8 mouse cellular contexts compared by ENCODE assay signal in genomic region chr3:154332213-154332530, GRCm38 (mm10). TPM values are rescaled to one million over a fixed set of nuclear protein-coding genes. Genes with fewer than 3 reads are reported as not detected.
DNase-seq lines count a peak whose midpoint lies in the region; ATAC-seq lines count a peak whose summit lies in the region.

No protein-coding gene starts in this region.

- H3K9me3 ChIP-seq in forebrain, embryonic 11.5 days (ENCODE audit: control insufficient read depth, low read length), result no peaks in the 10 kb centered on the region
- H3K9me3 ChIP-seq in intestine, embryonic 15.5 days, result no peaks in the 10 kb centered on the region

- no peak overlapping the region for H3K27ac ChIP-seq in forebrain, embryonic 11.5 days (ENCODE audit: low read depth, low read length)
- no peak overlapping the region for H3K27ac ChIP-seq in intestine, embryonic 15.5 days

- intact Hi-C loops in left cerebral cortex, postnatal 14 days (cut with DNase I), result no loop called here

- no peak overlapping the region for H3K9ac ChIP-seq in forebrain, embryonic 11.5 days (ENCODE audit: low read length)
- H3K9ac ChIP-seq in intestine, embryonic 15.5 days, result no peak overlapping the region

- H3K4me3 ChIP-seq in forebrain, embryonic 11.5 days (ENCODE audit: low read depth, low read length), result 0 out of 2 replicates have a peak overlapping the region, but pooled peaks have one; percentile 7
- peak overlapping the region; percentile 15 for H3K4me3 ChIP-seq in intestine, embryonic 15.5 days (replicated peaks)

- H3K4me1 ChIP-seq in forebrain, embryonic 11.5 days (replicated peaks; ENCODE audit: control insufficient read depth, insufficient read depth, low read length), result peaks cover 27% of the 10 kb centered on the region
- H3K4me1 ChIP-seq in intestine, embryonic 15.5 days (replicated peaks), result peaks cover 18% of the 10 kb centered on the region

- peaks cover 81% of the 10 kb centered on the region for H3K27me3 ChIP-seq in forebrain, embryonic 11.5 days (ENCODE audit: control insufficient read depth, insufficient read depth, low read length)
- H3K27me3 ChIP-seq in intestine, embryonic 15.5 days (replicated peaks), result peaks cover 76% of the 10 kb centered on the region

- peak overlapping the region; percentile 24; the same call in 1 of the 2 replicates for H3K4me2 ChIP-seq in forebrain, embryonic 11.5 days (ENCODE audit: low read depth, low read length, severe bottlenecking)
- H3K4me2 ChIP-seq in intestine, embryonic 15.5 days (replicated peaks), result peak overlapping the region; percentile 48

- DNase-seq in embryo, embryonic 10.5 days (ENCODE audit: low spot score), result peak; percentile 66
- DNase-seq in embryo, embryonic 10 days (ENCODE audit: low spot score), result no peak
- DNase-seq in forebrain, embryonic 11.5 days (ENCODE audit: low spot score), result peak; percentile 66
- peak; percentile 40 to 54 for DNase-seq in lung, postnatal 4 days
- DNase-seq in left cerebral cortex, postnatal 14 days (ENCODE audit: low spot score in 2 of 2), result no peak
- no peak for DNase-seq in right cerebral cortex, adult 2 months (ENCODE audit: low spot score in 2 of 2)

- no peak for ATAC-seq in forebrain, embryonic 11.5 days (replicated peaks; ENCODE audit: low FRiP score)
- ATAC-seq in intestine, embryonic 15.5 days, result peak; percentile 29; the same call in 1 of the 2 replicates
- ATAC-seq in erythroid progenitor cell, adult 5-6 weeks (replicated peaks; ENCODE audit: low FRiP score, poor library complexity, severe bottlenecking), result no peak

- no peaks in the 10 kb centered on the region for H3K36me3 ChIP-seq in forebrain, embryonic 11.5 days (ENCODE audit: control insufficient read depth, insufficient read depth, low read length)
- H3K36me3 ChIP-seq in intestine, embryonic 15.5 days, result no peaks in the 10 kb centered on the region

- under 1% methylated on average over 20 of the region's 20 CpGs for WGBS in forebrain, embryonic 11.5 days
- WGBS in intestine, embryonic 15.5 days, result under 1% methylated on average over 20 of the region's 20 CpGs

RNA-seq across cellular contexts. Expression of gene Lhx8, which starts 1.7 kb away (rescaled TPM):
- 19.8 and 31.4 TPM in 2 replicates for polyA plus RNA-seq in forebrain, embryonic 11.5 days (2014; fragmentation: Nextera tagmentation; extraction: Ambion mirVana)
- polyA plus RNA-seq in intestine, embryonic 15.5 days (2015; fragmentation: Nextera tagmentation; extraction: Ambion mirVana), result 0.13 and 0.19 TPM in 2 replicates
- 1 to 10 TPM in 1 of 2 experiments, not detected in 1; 1.4 TPM for total RNA-seq in left cerebral cortex, postnatal 14 days (2021)
- total RNA-seq in erythroid progenitor cell, adult 5-6 weeks (2015; ENCODE audit: low replicate concordance), result not detected in 2 replicates
- not detected in 2 replicates for total RNA-seq in erythroid progenitor cell, adult 5-6 weeks (2017; ENCODE audit: low replicate concordance)

Comparison
In these comparisons a context has a peak if more than half of its experiments do, and no peak if none do; other contexts are left out.
1. DNase-seq: peak in embryo, embryonic 10.5 days (single experiment), forebrain, embryonic 11.5 days (single experiment) and lung, postnatal 4 days (2 of 2); none in embryo, embryonic 10 days (single experiment), left cerebral cortex, postnatal 14 days (0 of 2) and right cerebral cortex, adult 2 months (0 of 2).